Mouse (Mus musculus) spleen, postnatal 10 days (tissue): ENCODE data around the gene Jpt1.
"Not testable (repeated sequence)": the region's sequence is repeated elsewhere in the genome, so short reads cannot be mapped to it uniquely, and the experiment has no call there.

Experiments used
- DNase-seq, 2 experiments: peaks; one replicate each; pipeline ENCODE4 v3.0.0; 2021 to 2022; ENCODE audit warnings: low spot score in 2 of 2

Gene Jpt1

DNA sequence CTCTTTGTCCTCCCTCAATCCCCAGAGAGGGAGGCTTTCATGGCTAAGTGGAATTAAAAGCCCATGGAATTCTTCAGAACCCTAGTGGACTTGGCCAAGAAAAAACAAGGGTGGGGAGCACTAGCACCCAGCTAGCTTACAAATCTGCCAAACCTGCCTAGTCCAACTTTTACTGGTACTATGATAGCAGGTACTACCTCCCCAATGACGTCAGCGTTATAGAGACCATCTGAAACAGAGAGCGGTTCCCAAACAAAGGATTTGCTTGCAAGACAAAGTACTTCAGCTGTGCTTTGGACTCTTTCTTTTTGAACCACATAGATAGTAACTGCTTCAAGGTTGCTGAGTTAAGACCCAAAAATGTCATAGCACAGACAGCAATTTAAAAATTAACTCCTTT lies 2.2 kb downstream of the Jpt1 start:
- DNase-seq: peak in 1 of 2 experiments; percentile 12

GRCm38 (mm10) chr11:115511121-115511520 lies 3.1 kb downstream of the Jpt1 start:
- peak in 1 of 2 experiments; percentile 64 for DNase-seq

DNA sequence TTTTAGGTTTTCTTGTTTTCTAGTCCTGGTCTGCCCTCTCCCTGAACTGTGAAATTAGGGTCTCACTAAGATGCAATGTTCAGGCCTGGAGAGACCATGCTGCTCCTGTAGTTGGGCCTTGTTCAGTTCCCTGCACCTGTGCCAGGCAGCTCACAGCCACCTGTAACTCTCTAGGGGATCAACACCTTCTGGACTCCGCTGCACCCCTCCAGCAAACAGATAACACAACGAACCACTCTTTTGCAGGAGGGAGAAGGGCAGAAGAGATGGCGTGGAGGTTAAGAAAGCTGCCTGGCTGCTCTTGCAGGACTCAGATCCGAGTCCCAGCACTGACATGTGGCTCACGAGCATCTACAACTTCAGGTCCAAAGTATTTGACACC lies 3.7 kb downstream of the Jpt1 start:
- DNase-seq: peak in 1 of 2 experiments; percentile 37

DNA sequence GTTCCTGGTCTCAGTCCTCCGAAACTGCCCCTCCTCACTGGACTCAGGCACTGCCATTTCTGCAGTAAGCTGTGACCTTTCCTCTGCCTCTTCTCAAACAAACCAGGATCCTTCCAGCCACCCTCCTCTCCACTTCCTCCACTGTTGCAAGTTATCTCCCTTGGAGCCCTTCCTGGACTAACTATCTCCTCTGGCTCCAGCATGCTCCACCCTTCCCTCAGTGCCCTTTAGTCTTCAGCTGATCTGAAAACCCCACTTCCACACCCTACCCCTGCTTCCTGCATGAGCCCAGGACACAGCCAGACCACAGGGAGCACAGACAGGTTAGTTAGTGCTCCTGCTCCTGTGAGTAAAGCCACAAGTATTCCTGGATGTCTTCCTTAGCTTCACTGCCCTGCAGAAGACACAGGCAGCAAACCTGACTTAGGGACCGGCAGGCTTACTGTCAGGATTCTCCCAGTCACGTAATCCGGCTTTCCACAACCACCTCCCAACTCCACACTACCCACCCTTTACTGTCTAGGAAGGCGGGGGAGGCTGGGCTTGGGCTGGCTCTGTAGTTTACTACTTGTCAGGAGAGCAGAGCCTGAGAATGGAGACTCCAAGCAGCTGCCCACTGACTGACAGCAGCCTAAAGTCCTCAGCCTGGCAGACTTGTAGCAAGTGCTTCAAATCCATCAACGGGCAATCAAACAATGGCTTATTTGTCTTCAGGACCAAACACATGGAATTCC lies 4.2 kb downstream of the Jpt1 start:
- DNase-seq: peak in 1 of 2 experiments; percentile 40

DNA sequence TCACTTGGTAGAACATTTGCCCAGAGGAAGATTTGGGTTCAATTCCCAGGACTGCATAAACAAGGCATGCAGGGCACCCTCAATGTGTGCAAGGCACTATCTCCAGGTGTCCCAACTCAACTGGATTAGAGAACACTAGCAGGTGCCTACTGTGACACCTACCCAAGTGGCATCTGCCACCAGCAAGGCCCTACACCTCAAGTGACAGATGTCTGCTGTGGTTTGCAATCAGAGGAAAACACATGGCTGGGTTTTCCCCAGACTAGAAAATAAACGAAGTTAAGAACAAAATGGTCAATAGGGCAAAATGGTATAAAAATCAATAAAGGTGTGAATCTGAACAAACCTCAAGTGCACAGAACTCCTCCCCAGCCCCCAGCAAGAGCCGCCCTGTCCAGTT lies 6.1 kb downstream of the Jpt1 start:
- peak in 1 of 2 experiments; percentile 23 for DNase-seq

GRCm38 (mm10) chr11:115506586-115506985 lies 7.6 kb downstream of the Jpt1 start:
- DNase-seq: peak in 1 of 2 experiments; percentile 58

GRCm38 (mm10) chr11:115502636-115503035 lies 11.6 kb downstream of the Jpt1 start:
- no peak for DNase-seq

DNA sequence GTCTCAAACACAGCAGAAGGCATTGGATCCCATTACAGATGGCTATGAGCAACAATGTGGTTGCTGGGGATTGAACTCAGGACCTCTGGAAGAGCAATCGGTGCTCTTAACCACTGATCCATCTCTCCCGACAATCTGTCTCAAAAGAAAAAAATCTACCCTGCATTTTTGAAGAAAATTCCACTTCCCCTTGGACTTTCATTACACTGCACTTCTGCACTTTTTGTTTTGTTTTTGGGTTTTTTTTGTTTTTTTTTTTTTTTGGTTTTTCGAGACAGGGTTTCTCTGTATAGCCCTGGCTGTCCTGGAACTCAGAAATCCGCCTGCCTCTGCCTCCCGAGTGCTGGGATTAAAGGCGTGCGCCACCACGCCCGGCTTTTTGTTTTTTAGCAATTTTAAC lies 17.6 kb downstream of the Jpt1 start:
- not testable (repeated sequence) for DNase-seq

- no peak for DNase-seq
Measured at GRCm38 (mm10) chr11:115492387-115492786, 21.8 kb downstream of the Jpt1 start.

GRCm38 (mm10) chr11:115491356-115492083 lies 22.7 kb downstream of the Jpt1 start, which contains the start of gene Nt5c:
Gene Nt5c (minus strand): TSS chr11:115491862.
- DNase-seq: peak; percentile 81 to 87

DNA sequence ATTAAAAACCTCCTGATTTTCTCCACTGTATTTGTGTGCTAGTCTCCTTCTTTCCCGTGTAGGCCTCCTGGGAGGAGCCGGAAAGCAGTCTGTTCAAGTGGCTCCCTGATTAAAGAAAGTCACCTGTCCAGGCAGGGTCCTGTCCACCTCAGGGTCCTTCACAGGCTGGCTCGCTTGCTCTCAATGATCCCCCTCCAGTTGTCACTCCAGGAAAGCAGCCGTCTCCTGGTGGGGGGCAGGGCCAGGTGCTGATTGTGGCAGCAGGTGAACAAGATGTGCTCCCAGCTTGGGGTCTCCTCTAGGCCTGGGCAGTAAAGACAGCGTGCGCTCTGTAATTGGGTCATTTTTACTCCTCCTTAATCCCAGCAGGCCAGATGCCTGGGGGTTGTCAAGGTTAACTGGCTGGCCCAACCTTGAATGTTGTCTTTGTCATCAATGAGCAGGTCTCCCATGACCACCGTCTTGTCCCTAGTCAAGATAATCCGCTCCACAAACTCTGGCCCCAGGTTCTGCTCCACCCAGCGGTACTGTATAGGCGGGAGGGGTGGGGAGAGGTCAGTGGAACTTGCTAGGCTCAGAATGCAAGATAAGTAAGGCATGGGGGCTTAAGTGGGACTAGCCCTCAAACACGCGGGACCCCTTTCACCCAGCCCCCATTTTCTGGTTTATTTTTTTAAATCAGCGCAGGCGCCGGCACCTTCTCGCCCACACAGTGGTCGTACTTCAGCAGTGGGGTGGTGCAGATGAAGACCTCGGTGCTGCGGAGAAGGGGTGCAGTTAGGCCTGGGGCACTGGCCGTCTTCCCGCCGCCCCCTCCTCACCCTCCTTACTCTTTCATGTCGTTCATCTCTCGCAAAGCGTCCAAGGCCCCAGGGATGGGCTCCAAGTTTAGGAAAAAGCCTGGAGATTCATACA lies 23.5 kb downstream of the Jpt1 start:
- peak in 1 of 2 experiments; percentile 32 for DNase-seq

DNA sequence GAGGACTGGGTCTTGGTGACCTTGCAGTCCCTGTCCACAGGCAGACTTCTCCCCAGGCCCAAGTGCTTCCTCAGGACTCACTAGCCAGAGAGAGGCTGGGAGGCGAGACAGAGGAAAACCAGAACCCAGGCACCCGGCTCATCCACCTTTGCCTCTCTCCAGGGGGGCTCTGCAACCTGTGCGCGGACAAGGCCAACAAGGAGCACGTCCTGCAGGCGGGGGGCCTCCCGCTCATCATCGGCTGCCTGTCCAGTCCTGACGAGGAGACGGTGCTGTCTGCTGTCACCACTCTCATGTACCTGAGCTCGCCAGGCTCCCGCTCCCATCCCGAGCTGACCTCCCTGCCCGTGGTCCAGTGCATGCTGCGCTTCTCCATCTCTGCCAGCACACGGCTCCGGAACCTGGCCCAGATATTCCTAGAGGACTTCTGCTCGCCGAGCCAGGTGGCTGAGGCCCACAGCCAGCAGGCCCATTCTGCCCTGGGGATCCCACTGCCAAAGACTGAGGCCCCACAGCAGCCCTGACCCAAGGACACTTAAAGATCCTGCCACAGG lies 25.6 kb downstream of the Jpt1 start:
- no peak for DNase-seq

DNA sequence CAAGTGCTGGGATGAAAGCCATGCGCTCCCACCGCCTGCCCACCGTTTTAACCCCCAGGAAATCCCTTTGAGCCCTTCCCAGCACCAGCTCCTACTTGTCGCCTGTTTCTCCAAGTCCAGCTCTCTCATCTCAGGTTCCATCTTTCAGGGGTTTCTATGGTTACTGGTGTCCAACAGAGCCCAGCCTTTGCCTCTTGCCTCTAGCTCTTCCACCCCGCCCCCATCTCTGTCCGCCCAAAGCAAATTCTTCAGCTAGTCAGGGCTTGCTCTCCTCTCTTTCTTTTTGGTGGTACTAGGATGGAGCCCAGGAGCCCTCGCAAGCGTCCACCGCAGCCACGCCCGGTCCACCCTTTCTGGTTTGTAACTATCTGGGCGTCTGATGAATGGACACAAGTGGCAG lies 29.0 kb downstream of the Jpt1 start:
- no peak for DNase-seq

GRCm38 (mm10) chr11:115483726-115484125 lies 30.5 kb downstream of the Jpt1 start:
- peak; percentile 84 to 88 for DNase-seq

GRCm38 (mm10) chr11:115483278-115483677 lies 30.9 kb downstream of the Jpt1 start:
- no peak for DNase-seq

- no peak for DNase-seq
Measured at GRCm38 (mm10) chr11:115481553-115482259, 32.5 kb downstream of the Jpt1 start.

GRCm38 (mm10) chr11:115478296-115478938 lies 35.8 kb downstream of the Jpt1 start:
- no peak for DNase-seq

- not testable (repeated sequence) for DNase-seq
Measured at GRCm38 (mm10) chr11:115477388-115477787, 36.8 kb downstream of the Jpt1 start.

GRCm38 (mm10) chr11:115476630-115477029 lies 37.6 kb downstream of the Jpt1 start:
- not testable (repeated sequence) for DNase-seq

- no peak for DNase-seq
Measured at GRCm38 (mm10) chr11:115475758-115476237, 38.4 kb downstream of the Jpt1 start.
